8 mouse cellular contexts compared by ENCODE assay signal in genomic region chr9:57643856-57644180, GRCm38 (mm10). TPM values are rescaled to one million over a fixed set of nuclear protein-coding genes. Genes with fewer than 3 reads are reported as not detected.
DNase-seq lines count a peak whose midpoint lies in the region; ATAC-seq and TF ChIP-seq lines count a peak whose summit lies in the region.

No protein-coding gene starts in this region.

- in situ Hi-C loops in CH12.LX (cut with MboI; ENCODE audit: low pct_ligation_motif_present, low pct_unique_long_range_greater_than_20kb, low sequenced_read_pairs): no loop called here

- H3K27me3 ChIP-seq in CH12.LX (replicated peaks): no peaks in the 10 kb centered on the region
- no peaks in the 10 kb centered on the region for H3K27me3 ChIP-seq in hindbrain, embryonic 11.5 days (ENCODE audit: control insufficient read depth, insufficient read depth, low read length)
- no peaks in the 10 kb centered on the region for H3K27me3 ChIP-seq in lung, embryonic 16.5 days (ENCODE audit: control insufficient read depth, insufficient read depth, low read depth, low read length)
- H3K27me3 ChIP-seq in spleen, adult 2 months (ENCODE audit: control insufficient read depth, insufficient read depth, low read length): no peaks in the 10 kb centered on the region

- H3K79me2 ChIP-seq in CH12.LX (replicated peaks; ENCODE audit: control insufficient read depth, extremely low read depth, insufficient read depth, poor library complexity, severe bottlenecking): peaks cover 57% of the 10 kb centered on the region

- peak overlapping the region; percentile 79 for H3K4me2 ChIP-seq in CH12.LX (ENCODE audit: insufficient read depth, low read depth, poor library complexity, severe bottlenecking)
- H3K4me2 ChIP-seq in hindbrain, embryonic 11.5 days (replicated peaks; ENCODE audit: low read depth, low read length): peak overlapping the region; percentile 87
- H3K4me2 ChIP-seq in lung, embryonic 16.5 days (ENCODE audit: low read depth, low read length): peak overlapping the region; percentile 89

- TF ChIP-seq EP300 in CH12.LX (IDR thresholded peaks at IDR 0.05; ENCODE audit: low read length): no peak

- dilution Hi-C loops in CH12.LX (cut with MboI; ENCODE audit: extremely low pct_ligation_motif_present, extremely low pct_unique_long_range_greater_than_20kb, low sequenced_read_pairs): no loop called here

- H3K4me3 ChIP-seq in CH12.LX (replicated peaks in 1 of 3; ENCODE audit: low read depth in 2 of 3, low read length in 2 of 3, poor library complexity in 1 of 3): peak overlapping the region; percentile 86 to 95 (median 90)
- H3K4me3 ChIP-seq in brown adipose tissue, adult 24 weeks (ENCODE audit: insufficient read depth, low read depth, low read length): peak overlapping the region; percentile 79
- H3K4me3 ChIP-seq in hindbrain, embryonic 11.5 days (ENCODE audit: low read depth, low read length): peak overlapping the region; percentile 96
- H3K4me3 ChIP-seq in lung, embryonic 16.5 days (ENCODE audit: low read length): peak overlapping the region; percentile 91
- H3K4me3 ChIP-seq in spleen, adult 2 months (ENCODE audit: extremely low read depth, insufficient read depth, insufficient read length): peak overlapping the region; percentile 96

- H3K36me3 ChIP-seq in CH12.LX (replicated peaks in 1 of 2; ENCODE audit: control insufficient read depth in 1 of 2, insufficient read depth in 1 of 2, low read length in 1 of 2): peaks cover 3 to 16% of the 10 kb centered on the region in 2 experiments
- no peaks in the 10 kb centered on the region for H3K36me3 ChIP-seq in hindbrain, embryonic 11.5 days (ENCODE audit: control insufficient read depth, insufficient read depth, low read length)
- H3K36me3 ChIP-seq in lung, embryonic 16.5 days (ENCODE audit: control insufficient read depth, insufficient read depth, low read length): peaks cover 5% of the 10 kb centered on the region
- H3K36me3 ChIP-seq in spleen, adult 2 months (ENCODE audit: control insufficient read depth, insufficient read depth, low read length): peaks cover 5% of the 10 kb centered on the region; the same call in 1 of the 2 replicates

- TF ChIP-seq CTCF in CH12.LX (conservative IDR thresholded peaks at IDR 0.05 in 1 of 2, IDR thresholded peaks at IDR 0.05 in 1 of 2; ENCODE audit: low read depth in 2 of 2, low read length in 2 of 2): no peak
- TF ChIP-seq CTCF in spleen, adult 2 months (IDR thresholded peaks at IDR 0.05; ENCODE audit: extremely low read depth, insufficient read depth, insufficient read length, insufficient replicate concordance): no peak

- TF ChIP-seq RAD21 in CH12.LX (IDR thresholded peaks at IDR 0.05; ENCODE audit: low read depth, low read length): no peak

- no peaks in the 10 kb centered on the region for H3K9me3 ChIP-seq in CH12.LX (replicated peaks; ENCODE audit: low read length)
- no peaks in the 10 kb centered on the region for H3K9me3 ChIP-seq in hindbrain, embryonic 11.5 days (ENCODE audit: control insufficient read depth, low read length)
- no peaks in the 10 kb centered on the region for H3K9me3 ChIP-seq in lung, embryonic 16.5 days (ENCODE audit: control insufficient read depth, low read length)

- no peak for ATAC-seq in hindbrain, embryonic 11.5 days (ENCODE audit: low FRiP score)
- ATAC-seq in lung, embryonic 16.5 days (ENCODE audit: low read depth): no peak

- WGBS in hindbrain, embryonic 11.5 days: 58% methylated on average over 7 of the region's 7 CpGs
- 29% methylated on average over 7 of the region's 7 CpGs for WGBS in lung, embryonic 16.5 days
- WGBS in spleen, adult 2 months: 0% methylated on average over 7 of the region's 7 CpGs

- TF ChIP-seq POLR2A in CH12.LX (IDR thresholded peaks at IDR 0.05; ENCODE audit: low read depth, low read length): no peak
- peak; percentile 71 for TF ChIP-seq POLR2A in spleen, adult 2 months (IDR thresholded peaks at IDR 0.05; ENCODE audit: low read depth, low read length)

- no peak for DNase-seq in CH12.LX (ENCODE audit: extremely low read depth)
- no peak for DNase-seq in hindbrain, embryonic 11.5 days (ENCODE audit: low spot score)
- DNase-seq in spleen, adult 2 months (ENCODE audit: low read depth in 1 of 2, low spot score in 2 of 2): peak in 1 of 2 experiments; percentile 64
- no peak for DNase-seq in urinary bladder, postnatal 14 days (ENCODE audit: low spot score)
- DNase-seq in frontal cortex, postnatal 14 days (ENCODE audit: low spot score in 2 of 2): no peak
- no peak for DNase-seq in right cerebral cortex, adult 18-20 months

- peaks cover 21 to 68% of the 10 kb centered on the region in 2 experiments for H3K4me1 ChIP-seq in CH12.LX (ENCODE audit: control insufficient read depth in 1 of 2, insufficient read depth in 2 of 2)
- peaks cover 36% of the 10 kb centered on the region for H3K4me1 ChIP-seq in brown adipose tissue, adult 24 weeks (ENCODE audit: control insufficient read depth, insufficient read depth, insufficient read length, low read length)
- H3K4me1 ChIP-seq in hindbrain, embryonic 11.5 days (replicated peaks; ENCODE audit: control insufficient read depth, insufficient read depth, low read length): peaks cover 27% of the 10 kb centered on the region
- peaks cover 51% of the 10 kb centered on the region for H3K4me1 ChIP-seq in lung, embryonic 16.5 days (replicated peaks; ENCODE audit: control insufficient read depth, insufficient read depth, low read length)
- H3K4me1 ChIP-seq in spleen, adult 2 months (ENCODE audit: control insufficient read depth, insufficient read depth, insufficient read length): peaks cover 54% of the 10 kb centered on the region; the same call in 1 of the 2 replicates

- peak overlapping the region; percentile 92 for H3K9ac ChIP-seq in CH12.LX (ENCODE audit: insufficient read depth, low read depth)
- peak overlapping the region; percentile 97 for H3K9ac ChIP-seq in hindbrain, embryonic 11.5 days (ENCODE audit: low read depth, low read length)
- H3K9ac ChIP-seq in lung, embryonic 16.5 days (ENCODE audit: low read length): peak overlapping the region; percentile 100

- peak overlapping the region; percentile 77 for H3K27ac ChIP-seq in CH12.LX (ENCODE audit: insufficient read depth, low read depth)
- peak overlapping the region; percentile 17 for H3K27ac ChIP-seq in brown adipose tissue, adult 24 weeks (replicated peaks; ENCODE audit: low read depth, low read length)
- H3K27ac ChIP-seq in hindbrain, embryonic 11.5 days (ENCODE audit: low read depth, low read length): no peak overlapping the region
- no peak overlapping the region for H3K27ac ChIP-seq in lung, embryonic 16.5 days (ENCODE audit: low read length)
- H3K27ac ChIP-seq in spleen, adult 2 months (ENCODE audit: insufficient read depth, low read length): peak overlapping the region; percentile 100

TF ChIP-seq in CH12.LX, 34 proteins besides CTCF, POLR2A, EP300 and RAD21 (continues in another document):
- TF ChIP-seq GABPA (IDR thresholded peaks at IDR 0.05; ENCODE audit: insufficient replicate concordance, low read depth, low read length) (no peak), MYC (IDR thresholded peaks at IDR 0.05; ENCODE audit: low read depth, low read length) (peak; percentile 96), UBTF (IDR thresholded peaks at IDR 0.05; ENCODE audit: low read depth, low read length) (0 out of 2 replicates have a peak, but pooled peaks have one; percentile 48)

RNA-seq across cellular contexts. Expression of gene Csk, which starts 9.6 kb away (rescaled TPM):
- total RNA-seq in CH12.LX (2012; rRNA removed) (111 and 122 TPM in 2 replicates), CH12.LX (2014; rRNA removed) (111 and 125 TPM in 2 replicates)
- 139 and 153 TPM in 2 replicates for polyA plus RNA-seq in CH12.LX (2012; ENCODE audit: insufficient read length, low read depth)
- 16.3 and 16.8 TPM in 2 replicates for polyA plus RNA-seq in brown adipose tissue, adult 24 weeks (2012; ENCODE audit: insufficient read depth, insufficient read length, missing spikeins)
- polyA plus RNA-seq in hindbrain, embryonic 11.5 days (2014; fragmentation: Nextera tagmentation; extraction: Ambion mirVana): 29.4 and 30.7 TPM in 2 replicates
- polyA plus RNA-seq in lung, embryonic 16.5 days (2015; fragmentation: Nextera tagmentation; extraction: Ambion mirVana): 25.5 and 27.8 TPM in 2 replicates
- 233 and 265 TPM in 2 replicates for polyA plus RNA-seq in spleen, adult 2 months (2012; rRNA removed)

RNA-seq across cellular contexts. Expression of gene Lman1l, which starts 23.2 kb away (rescaled TPM):
- total RNA-seq in CH12.LX (2012; rRNA removed) (0.08 TPM in 1 of 2 replicates, not detected in the other), CH12.LX (2014; rRNA removed) (not detected in 2 replicates)
- 0.19 and 0.29 TPM in 2 replicates for polyA plus RNA-seq in CH12.LX (2012; ENCODE audit: insufficient read length, low read depth)
- polyA plus RNA-seq in brown adipose tissue, adult 24 weeks (2012; ENCODE audit: insufficient read depth, insufficient read length, missing spikeins): not detected in 2 replicates
- polyA plus RNA-seq in hindbrain, embryonic 11.5 days (2014; fragmentation: Nextera tagmentation; extraction: Ambion mirVana): not detected in 2 replicates
- not detected in 2 replicates for polyA plus RNA-seq in lung, embryonic 16.5 days (2015; fragmentation: Nextera tagmentation; extraction: Ambion mirVana)
- 0.09 and 0.16 TPM in 2 replicates for polyA plus RNA-seq in spleen, adult 2 months (2012; rRNA removed)

RNA-seq across cellular contexts. Expression of gene Cplx3, which starts 37.7 kb away (rescaled TPM):
- total RNA-seq in CH12.LX (2012; rRNA removed) (not detected in 2 replicates), CH12.LX (2014; rRNA removed) (not detected in 2 replicates)
- polyA plus RNA-seq in CH12.LX (2012; ENCODE audit: insufficient read length, low read depth): 0.09 TPM in 1 of 2 replicates, not detected in the other
- polyA plus RNA-seq in brown adipose tissue, adult 24 weeks (2012; ENCODE audit: insufficient read depth, insufficient read length, missing spikeins): not detected in 2 replicates
- 0.09 and 0.11 TPM in 2 replicates for polyA plus RNA-seq in hindbrain, embryonic 11.5 days (2014; fragmentation: Nextera tagmentation; extraction: Ambion mirVana)
- not detected in 2 replicates for polyA plus RNA-seq in lung, embryonic 16.5 days (2015; fragmentation: Nextera tagmentation; extraction: Ambion mirVana)
- not detected in 2 replicates for polyA plus RNA-seq in spleen, adult 2 months (2012; rRNA removed)

RNA-seq across cellular contexts. Expression of gene Cyp1a2, which starts 39.7 kb away (rescaled TPM):
- total RNA-seq in CH12.LX (2012; rRNA removed) (not detected in 2 replicates), CH12.LX (2014; rRNA removed) (not detected in 2 replicates)
- polyA plus RNA-seq in CH12.LX (2012; ENCODE audit: insufficient read length, low read depth): not detected in 2 replicates
- polyA plus RNA-seq in brown adipose tissue, adult 24 weeks (2012; ENCODE audit: insufficient read depth, insufficient read length, missing spikeins): not detected in 2 replicates
- not detected in 2 replicates for polyA plus RNA-seq in hindbrain, embryonic 11.5 days (2014; fragmentation: Nextera tagmentation; extraction: Ambion mirVana)
- polyA plus RNA-seq in lung, embryonic 16.5 days (2015; fragmentation: Nextera tagmentation; extraction: Ambion mirVana): not detected in 2 replicates
- not detected in 2 replicates for polyA plus RNA-seq in spleen, adult 2 months (2012; rRNA removed)

RNA-seq across cellular contexts. Expression of gene Cyp1a1, which starts 43.9 kb away (rescaled TPM):
- total RNA-seq in CH12.LX (2012; rRNA removed): 0.08 and 0.13 TPM in 2 replicates
- total RNA-seq in CH12.LX (2014; rRNA removed): 0.11 and 0.19 TPM in 2 replicates
- polyA plus RNA-seq in CH12.LX (2012; ENCODE audit: insufficient read length, low read depth): not detected in 2 replicates
- polyA plus RNA-seq in brown adipose tissue, adult 24 weeks (2012; ENCODE audit: insufficient read depth, insufficient read length, missing spikeins): 2.6 and 4.5 TPM in 2 replicates
- polyA plus RNA-seq in hindbrain, embryonic 11.5 days (2014; fragmentation: Nextera tagmentation; extraction: Ambion mirVana): not detected in 2 replicates
- 0.13 TPM in 1 of 2 replicates, not detected in the other for polyA plus RNA-seq in lung, embryonic 16.5 days (2015; fragmentation: Nextera tagmentation; extraction: Ambion mirVana)
- polyA plus RNA-seq in spleen, adult 2 months (2012; rRNA removed): 0.13 and 0.15 TPM in 2 replicates

Comparison
In these comparisons a context has a peak if more than half of its experiments do, and no peak if none do; other contexts are left out.
1. H3K27ac ChIP-seq: peak in CH12.LX (single experiment), brown adipose tissue, adult 24 weeks (single experiment) and spleen, adult 2 months (single experiment); none in hindbrain, embryonic 11.5 days (single experiment) and lung, embryonic 16.5 days (single experiment).
2. Peak in every context shown above with its lines, with median percentiles within 50 percentile points of each other: H3K4me2 ChIP-seq, H3K4me3 ChIP-seq and H3K9ac ChIP-seq.